Mouse (Mus musculus): Measurements from ENCODE around the gene Opa3.
"Not testable (repeated sequence)": the region's sequence is repeated elsewhere in the genome, so short reads cannot be mapped to it uniquely, and the experiment has no call there.

The Opa3 gene

GRCm38 (mm10) chr7:19281680-19282304, 53.7 kb downstream of the Opa3 start:
- not testable (repeated sequence) for DNase-seq (ENCODE audit: low spot score)

GRCm38 (mm10) chr7:19282385-19282784, 54.3 kb downstream of the Opa3 start, which contains the start of gene Rtn2:
Gene Rtn2, plus strand, starts transcription at chr7:19282624.
- DNase-seq (ENCODE audit: low spot score), result peak; percentile 64

GRCm38 (mm10) chr7:19282791-19283405, 54.8 kb downstream of the Opa3 start:
- DNase-seq (ENCODE audit: low spot score), result peak; percentile 73

GRCm38 (mm10) chr7:19283406-19283804, 55.3 kb downstream of the Opa3 start:
- DNase-seq (ENCODE audit: low spot score), result no peak

- DNase-seq (ENCODE audit: low spot score), result no peak
Observed at GRCm38 (mm10) chr7:19284763-19285162, 56.6 kb downstream of the Opa3 start.

GRCm38 (mm10) chr7:19290969-19291596, 62.9 kb downstream of the Opa3 start:
- DNase-seq (ENCODE audit: low spot score), result peak; percentile 33

GRCm38 (mm10) chr7:19295503-19296185, 67.5 kb downstream of the Opa3 start:
- peak; percentile 94 for DNase-seq (ENCODE audit: low spot score)

- DNase-seq (ENCODE audit: low spot score), result no peak
Observed at GRCm38 (mm10) chr7:19297034-19297433, 68.9 kb downstream of the Opa3 start.

GRCm38 (mm10) chr7:19297794-19298193, 69.7 kb downstream of the Opa3 start:
- no peak for DNase-seq (ENCODE audit: low spot score)

GRCm38 (mm10) chr7:19299194-19299593, 71.1 kb downstream of the Opa3 start:
- no peak for DNase-seq (ENCODE audit: low spot score)

GRCm38 (mm10) chr7:19300501-19301421, 72.6 kb downstream of the Opa3 start:
- DNase-seq (ENCODE audit: low spot score), result peak; percentile 65

- no peak for DNase-seq (ENCODE audit: low spot score)
Observed at GRCm38 (mm10) chr7:19301461-19302263, 73.5 kb downstream of the Opa3 start.

GRCm38 (mm10) chr7:19302264-19303045, 74.3 kb downstream of the Opa3 start:
- DNase-seq (ENCODE audit: low spot score), result no peak

GRCm38 (mm10) chr7:19303046-19303305, 74.8 kb downstream of the Opa3 start:
- no peak for DNase-seq (ENCODE audit: low spot score)

GRCm38 (mm10) chr7:19303770-19304169, 75.6 kb downstream of the Opa3 start:
- peak; percentile 71 for DNase-seq (ENCODE audit: low spot score)

GRCm38 (mm10) chr7:19304501-19305412, 76.6 kb downstream of the Opa3 start:
- DNase-seq (ENCODE audit: low spot score), result no peak

- no peak for DNase-seq (ENCODE audit: low spot score)
Observed at GRCm38 (mm10) chr7:19305413-19305735, 77.2 kb downstream of the Opa3 start.

Measured in ovary, postnatal 36 days (tissue).